Mouse (Mus musculus) C2C12 (cell line): ENCODE results near the gene Tbc1d10b. TPM values are rescaled to one million over a fixed set of nuclear protein-coding genes. Genes with fewer than 3 reads are reported as not detected.

Experiments
- H3K27me3 ChIP-seq: one replicate; pipeline ENCODE4 v1.6.1; 2011; ENCODE audit not compliant: control insufficient read depth, insufficient read depth, insufficient read length
- H3K36me3 ChIP-seq: one replicate; pipeline ENCODE4 v1.6.1; 2011; ENCODE audit not compliant: control insufficient read depth, insufficient read depth
- H3K4me3 ChIP-seq: one replicate; pipeline ENCODE4 v1.5.1; 2011; ENCODE audit warnings: mild to moderate bottlenecking, control low read depth; ENCODE audit not compliant: poor library complexity, insufficient read depth, severe bottlenecking
- H3K79me2 ChIP-seq: one replicate; pipeline ENCODE4 v1.6.1; 2011; ENCODE audit not compliant: control insufficient read depth, insufficient read depth
- H3K79me3 ChIP-seq: one replicate; pipeline ENCODE4 v1.6.1; 2011; ENCODE audit warnings: low read depth, control low read depth
- H3ac ChIP-seq: one replicate; pipeline ENCODE3; 2011; ENCODE audit warnings: low read depth; ENCODE audit not compliant: control insufficient read depth, insufficient read length
- CEBPB ChIP-seq: IDR thresholded peaks from one replicate; pipeline ENCODE4 v1.6.1; 2011; ENCODE audit warnings: low read depth, mild to moderate bottlenecking, control low read depth, moderate library complexity
- CTCF ChIP-seq: IDR thresholded peaks from one replicate; pipeline ENCODE4 v1.5.1; 2011; ENCODE audit not compliant: control insufficient read depth, insufficient read depth, insufficient read length
- FOSL1 ChIP-seq: IDR thresholded peaks from one replicate; pipeline ENCODE4 v1.8.0; 2011; ENCODE audit warnings: mild to moderate bottlenecking, low read length; ENCODE audit not compliant: poor library complexity, insufficient read depth, severe bottlenecking
- MAX ChIP-seq: IDR thresholded peaks from one replicate; pipeline ENCODE4 v1.6.1; 2011; ENCODE audit warnings: mild to moderate bottlenecking, control low read depth
- MYOD1 ChIP-seq: IDR thresholded peaks from one replicate; pipeline ENCODE4 v1.6.1; 2011; ENCODE audit warnings: low read depth; ENCODE audit not compliant: control insufficient read depth, insufficient read length
- MYOG ChIP-seq: IDR thresholded peaks from one replicate; pipeline ENCODE4 v1.6.1; 2011; ENCODE audit not compliant: control insufficient read depth, insufficient read length; ENCODE audit errors: extremely low read depth
- USF1 ChIP-seq: IDR thresholded peaks from one replicate; pipeline ENCODE4 v1.6.1; 2011; ENCODE audit warnings: low read depth, mild to moderate bottlenecking, control low read depth, moderate library complexity
- polyA plus RNA-seq: library from polyadenylated mRNA; unstranded; fragments of >200 nt; fragmentation: generic; extraction: Trizol; gene quantifications from one replicate; pipeline ENCODE4 v1.2.1, GENCODE M21; 2012; ENCODE audit warnings: missing spikeins

Tbc1d10b gene
- polyA plus RNA-seq, 1 experiment: 41.4 TPM

GRCm38 (mm10) chr7:127234777-127235176, 26.5 kb upstream of the Tbc1d10b start:
- Histone ChIP-seq H3K79me3 (peaks cover 43% of the 10 kb centered on the region), H3K4me3 (no peak overlapping the region), H3K79me2 (peaks cover 64% of the 10 kb centered on the region), H3K27me3 (no peaks in the 10 kb centered on the region), H3ac (no peak overlapping the region), H3K36me3 (peaks cover 45% of the 10 kb centered on the region)
- TF ChIP-seq CEBPB (no peak), CTCF (no peak), MYOG (no peak), FOSL1 (no peak), USF1 (no peak), MAX (no peak), MYOD1 (no peak)

- H3K27me3 ChIP-seq: no peaks in the 10 kb centered on the region
- peaks cover 43% of the 10 kb centered on the region for H3K79me3 ChIP-seq
- peak overlapping the region; percentile 47 for H3ac ChIP-seq
- peaks cover 45% of the 10 kb centered on the region for H3K36me3 ChIP-seq
- no peak for TF ChIP-seq FOSL1
- TF ChIP-seq MYOG: no peak
- peaks cover 64% of the 10 kb centered on the region for H3K79me2 ChIP-seq
- H3K4me3 ChIP-seq: peak overlapping the region; percentile 80
Measured at GRCm38 (mm10) chr7:127233765-127234164, 25.5 kb upstream of the Tbc1d10b start.

- H3K79me2 ChIP-seq: peaks cover 64% of the 10 kb centered on the region
- TF ChIP-seq MYOG: no peak
- TF ChIP-seq MYOD1: no peak
- no peak for TF ChIP-seq CEBPB
- TF ChIP-seq USF1: no peak
- TF ChIP-seq MAX: no peak
- no peak for TF ChIP-seq CTCF
- no peak for TF ChIP-seq FOSL1
- peaks cover 43% of the 10 kb centered on the region for H3K79me3 ChIP-seq
- peak overlapping the region; percentile 80 for H3K4me3 ChIP-seq
- peak overlapping the region; percentile 76 for H3ac ChIP-seq
- H3K36me3 ChIP-seq: peaks cover 42% of the 10 kb centered on the region
- H3K27me3 ChIP-seq: no peaks in the 10 kb centered on the region
Measured at GRCm38 (mm10) chr7:127233368-127233749, 25.1 kb upstream of the Tbc1d10b start.

- no peak for TF ChIP-seq MYOD1
- TF ChIP-seq MYOG: no peak
- TF ChIP-seq FOSL1: no peak
- TF ChIP-seq CEBPB: no peak
- TF ChIP-seq MAX: no peak
- no peak for TF ChIP-seq USF1
- TF ChIP-seq CTCF: no peak
- H3ac ChIP-seq: peak within 1 kb of the TSS; percentile 76
- H3K36me3 ChIP-seq: peaks cover 37% of the 10 kb centered on the region
Measured at GRCm38 (mm10) chr7:127232622-127233367, 24.5 kb upstream of the Tbc1d10b start, which contains the start of the genes Zfp553 and Sept1. Zfp553 (plus strand) TSS chr7:127233061. Sept1 (minus strand) TSS chr7:127233130.

GRCm38 (mm10) chr7:127231826-127232621, 23.8 kb upstream of the Tbc1d10b start:
- peak overlapping the region; percentile 80 for H3K4me3 ChIP-seq
- H3K36me3 ChIP-seq: peaks cover 35% of the 10 kb centered on the region
- TF ChIP-seq MAX (no peak), CTCF (no peak), USF1 (no peak)
- H3K27me3 ChIP-seq: no peaks in the 10 kb centered on the region
- H3K79me2 ChIP-seq: peaks cover 64% of the 10 kb centered on the region
- H3ac ChIP-seq: peak overlapping the region; percentile 76
- peaks cover 43% of the 10 kb centered on the region for H3K79me3 ChIP-seq

More at GRCm38 (mm10) chr7:127232622-127233367, 24.5 kb upstream of the Tbc1d10b start, which contains the start of the genes Zfp553 and Sept1:
- Histone ChIP-seq H3K27me3 (no peaks in the 10 kb centered on the region), H3K4me3 (peak within 1 kb of the TSS; percentile 80), H3K79me2 (peaks cover 64% of the 10 kb centered on the region), H3K79me3 (peaks cover 43% of the 10 kb centered on the region)
